Mouse (Mus musculus) mouse trophoblast stem cell (cell line): ENCODE measurements around the gene Zranb3.
"Not testable (repeated sequence)": the region's sequence is repeated elsewhere in the genome, so short reads cannot be mapped to it uniquely, and the experiment has no call there.

ENCODE experiments used
- in situ Hi-C, 2 experiments: fragments of 300-500 bp; cut with MseI, MboI; formaldehyde crosslinking; loops; 2 replicates in 1 of 2; 3 replicates in 1 of 2; pipeline ENCODE4 v1.15.1; 2025

The Zranb3 gene

DNA sequence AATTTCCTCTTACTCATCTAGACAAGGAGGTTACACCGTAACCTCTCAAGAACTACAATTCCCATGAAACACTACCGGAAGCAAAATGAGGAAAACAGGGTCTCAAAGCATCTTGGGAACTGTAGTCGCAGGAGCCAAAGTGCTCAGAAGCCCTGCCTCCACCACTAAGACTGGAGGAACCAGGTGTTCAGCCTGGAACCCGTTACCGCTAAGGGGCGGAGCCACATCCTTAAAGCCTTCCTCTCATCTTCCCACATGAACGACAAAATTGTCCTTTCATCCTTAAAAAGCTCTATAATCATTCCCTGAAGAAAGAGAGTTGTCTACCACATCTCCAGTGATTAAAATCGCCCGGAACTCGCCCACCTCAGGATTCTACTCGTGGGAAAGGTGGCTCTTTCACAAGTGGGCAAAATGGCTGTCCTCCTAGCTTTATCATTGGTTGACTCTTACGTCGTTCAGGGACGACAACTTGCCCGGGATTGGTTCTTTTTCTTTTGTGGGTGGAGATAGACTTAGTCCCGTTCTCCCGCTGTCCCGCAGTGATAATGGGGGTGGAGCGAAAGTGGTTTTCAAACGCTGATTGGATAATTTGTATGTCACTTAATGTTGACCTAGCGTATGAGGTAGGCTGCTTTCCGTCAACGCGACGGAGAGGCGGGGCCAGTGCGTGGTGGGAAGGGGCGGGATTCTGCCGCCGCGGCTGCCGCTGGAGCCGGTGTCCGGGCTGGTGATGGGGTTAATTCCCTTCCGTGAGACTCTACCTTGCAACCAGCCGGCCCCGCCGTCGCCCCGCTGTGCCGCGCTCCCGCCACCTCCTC lies at the start of gene Zranb3, which contains the start of gene R3hdm1:
Gene Zranb3 (minus strand): TSS at position 407 of the 821 bp plus-strand sequence.
Gene R3hdm1 (plus strand): TSS at position 661 of the 821 bp plus-strand sequence.
- in situ Hi-C loops = no loop called here

- in situ Hi-C loops = no loop called here
Observed at GRCm38 (mm10) chr1:128141737-128142136, 38.9 kb upstream of the Zranb3 start.

DNA sequence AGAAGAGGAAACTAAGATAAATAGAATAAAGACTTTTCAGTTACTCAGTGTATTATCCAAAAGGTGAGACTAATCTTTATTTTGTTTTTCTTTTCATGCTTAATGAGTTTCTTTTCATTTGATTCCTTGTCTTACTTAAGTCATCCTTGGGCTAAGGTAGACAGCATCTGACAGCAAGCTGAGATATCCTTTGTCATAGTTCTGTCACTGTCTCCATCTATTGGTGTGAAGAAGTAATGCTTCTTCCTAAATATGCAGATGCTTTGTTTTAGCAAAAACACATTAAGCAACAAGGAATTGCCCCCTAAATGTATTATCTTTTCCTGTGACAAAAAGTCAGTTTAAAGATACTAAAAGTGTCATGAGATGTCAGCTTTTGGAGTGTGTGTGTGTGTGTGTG lies 38.2 kb upstream of the Zranb3 start:
- in situ Hi-C loops = no loop called here

DNA sequence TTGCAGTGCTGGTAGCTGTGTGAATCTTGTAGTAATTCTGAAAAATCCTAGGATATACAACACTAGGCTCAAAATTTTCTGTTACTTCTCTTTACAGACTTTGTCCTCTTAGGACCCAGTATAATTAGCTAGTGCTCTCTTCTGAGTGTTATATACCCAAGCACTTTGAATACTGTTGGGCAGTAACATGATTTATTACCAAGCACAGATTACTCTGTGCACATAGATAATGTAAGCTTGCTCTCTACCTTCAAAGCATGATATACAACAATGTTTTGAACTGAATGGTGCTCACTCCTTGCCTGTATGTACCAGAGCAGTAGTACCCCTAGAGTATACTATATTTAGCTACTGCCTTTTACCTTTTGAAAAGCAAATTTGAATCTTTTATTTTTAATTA lies 33.4 kb upstream of the Zranb3 start:
- in situ Hi-C loops = not testable (repeated sequence)

DNA sequence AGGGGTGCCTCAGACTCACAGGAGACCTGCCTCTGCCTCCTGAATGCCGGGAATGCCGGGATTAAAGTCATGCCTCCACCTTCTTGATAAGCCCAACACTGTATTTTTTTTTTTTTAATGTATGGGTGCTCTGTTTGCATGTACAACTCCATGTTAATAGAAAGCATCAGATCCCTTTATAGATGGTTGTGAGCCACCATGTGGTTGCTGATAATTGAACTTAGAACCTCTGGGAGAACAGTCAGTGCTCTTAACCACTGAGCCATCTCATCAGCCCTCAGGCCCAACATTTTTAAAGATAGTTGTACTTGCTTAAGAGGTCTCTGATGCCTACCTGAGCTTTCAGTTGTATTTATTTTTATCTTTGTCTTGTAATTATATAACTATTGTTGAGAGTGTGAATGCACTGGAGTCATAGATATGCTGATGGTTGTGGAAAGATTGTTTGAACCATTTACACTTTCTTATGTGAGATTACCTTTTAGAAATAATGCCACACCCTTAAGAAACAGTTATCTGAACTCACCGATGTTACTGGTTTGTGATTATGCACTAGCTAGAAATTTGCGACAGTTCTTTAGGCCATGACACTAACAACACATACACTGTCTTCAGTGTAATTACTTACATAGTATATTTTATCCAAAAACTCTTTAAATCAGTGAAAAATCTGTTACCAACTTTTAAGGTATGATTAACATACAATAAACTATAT lies 18.2 kb upstream of the Zranb3 start:
- in situ Hi-C loops = no loop called here

DNA sequence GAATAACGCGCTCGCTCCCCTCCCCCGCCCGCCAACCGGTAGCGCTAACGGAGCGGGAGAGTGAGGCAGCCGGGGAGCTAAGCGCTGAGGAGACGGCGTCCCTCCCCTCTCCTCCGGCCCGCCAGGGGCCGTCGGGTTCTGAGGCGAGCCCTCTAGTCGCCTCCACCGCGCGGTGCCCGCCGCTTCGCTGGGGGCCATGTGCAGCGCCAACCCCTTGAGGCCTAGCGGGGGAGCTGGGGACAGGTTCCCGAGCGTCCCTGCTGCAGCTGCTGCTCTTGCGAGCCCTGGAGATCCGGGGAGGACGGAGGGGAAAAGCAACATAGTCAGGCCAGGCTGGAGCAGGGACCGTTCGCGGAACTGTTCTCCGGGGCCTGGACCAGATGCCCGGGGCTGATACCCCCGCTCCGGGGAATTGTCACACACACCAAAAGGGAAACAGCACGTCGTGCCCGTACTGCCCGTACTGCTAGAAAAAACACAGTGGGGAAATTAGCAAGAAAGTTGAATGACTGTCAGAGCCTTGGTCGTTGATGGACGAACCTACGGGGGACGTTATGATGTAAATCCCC lies 757 bp upstream of the Zranb3 start:
- in situ Hi-C loops = no loop called here

- in situ Hi-C loops = no loop called here
Observed at GRCm38 (mm10) chr1:128102251-128102640, 601 bp downstream of the Zranb3 start.

- in situ Hi-C loops = no loop called here
Observed at GRCm38 (mm10) chr1:128098309-128098708, 4.5 kb downstream of the Zranb3 start.

DNA sequence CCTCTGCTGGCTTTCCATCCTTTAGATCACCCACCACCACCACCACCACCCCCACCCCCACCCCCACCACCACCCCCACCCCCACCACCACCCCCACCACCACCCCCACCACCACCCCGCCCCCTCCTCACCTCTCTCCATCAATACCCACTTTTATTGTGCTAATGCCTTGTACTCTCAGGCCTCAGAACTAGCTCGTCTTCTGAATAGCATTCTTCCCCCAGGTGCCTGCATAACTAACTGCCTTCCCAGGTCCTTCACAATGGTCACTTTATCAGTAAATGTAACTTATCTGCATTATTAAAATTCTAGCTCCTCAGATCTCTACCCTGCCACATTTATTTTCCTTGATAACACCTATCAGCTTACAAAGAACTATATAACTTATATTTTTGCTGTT lies 8.2 kb downstream of the Zranb3 start:
- in situ Hi-C loops = no loop called here

GRCm38 (mm10) chr1:128082800-128083199 lies 20.0 kb downstream of the Zranb3 start:
- in situ Hi-C loops = no loop called here

- in situ Hi-C loops = no loop called here
Observed at GRCm38 (mm10) chr1:128081873-128082272, 21.0 kb downstream of the Zranb3 start.

GRCm38 (mm10) chr1:128080936-128081696 lies 21.7 kb downstream of the Zranb3 start:
- in situ Hi-C loops = no loop called here

- in situ Hi-C loops = no loop called here
Observed at GRCm38 (mm10) chr1:128078646-128079045, 24.2 kb downstream of the Zranb3 start.

GRCm38 (mm10) chr1:128077788-128078187 lies 25.1 kb downstream of the Zranb3 start:
- in situ Hi-C loops = no loop called here

DNA sequence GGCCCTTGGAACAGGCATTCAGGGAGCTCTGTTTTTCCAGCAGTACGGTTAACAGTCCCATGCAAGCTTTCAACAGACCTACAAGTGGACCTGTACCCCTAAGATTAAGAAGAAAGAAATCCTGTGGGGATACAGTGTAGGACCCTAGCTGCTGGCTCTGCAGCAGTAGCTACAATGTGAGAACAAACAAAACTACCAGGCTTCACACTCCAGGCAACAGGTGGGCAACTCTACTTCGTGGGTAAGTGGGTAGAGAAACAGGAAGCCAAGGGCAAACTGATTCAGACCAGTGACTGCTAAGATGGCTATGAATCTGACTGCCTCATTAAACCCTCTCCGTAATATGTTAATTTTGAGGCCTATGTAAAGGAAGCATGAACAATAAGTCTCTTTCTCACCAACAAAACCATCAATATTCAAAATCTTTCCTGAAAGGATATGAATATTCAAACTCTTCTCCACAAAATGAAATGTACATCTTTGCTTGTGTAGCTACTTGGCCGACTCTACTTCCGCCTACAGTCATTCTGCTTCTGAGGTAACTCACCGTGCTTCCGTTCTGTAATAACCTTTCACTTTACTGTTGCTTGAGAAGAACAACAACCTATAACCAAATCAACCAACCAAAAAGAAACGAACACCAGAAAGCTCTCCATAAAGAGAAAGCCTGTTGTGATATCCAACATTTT lies 25.9 kb downstream of the Zranb3 start:
- in situ Hi-C loops = no loop called here

DNA sequence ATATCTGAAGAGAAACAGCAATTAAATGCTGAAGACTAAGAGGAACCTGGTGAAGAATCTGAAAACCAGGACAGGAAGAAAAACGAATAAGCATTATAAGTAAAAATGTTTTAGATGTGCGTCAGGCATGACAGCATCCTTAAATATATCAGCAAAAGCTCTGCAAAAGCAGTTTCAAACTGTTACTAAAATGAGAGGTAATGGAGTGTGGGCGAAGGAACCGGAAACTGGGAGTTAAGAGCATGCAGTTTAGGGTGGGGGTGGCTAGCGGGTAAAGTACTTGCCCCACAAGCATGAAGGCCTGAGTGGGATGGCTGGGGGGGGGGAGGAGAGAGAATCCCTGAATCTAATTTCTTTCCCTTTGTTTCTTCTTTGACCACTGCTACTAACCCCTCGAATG lies 29.8 kb downstream of the Zranb3 start:
- in situ Hi-C loops = no loop called here

DNA sequence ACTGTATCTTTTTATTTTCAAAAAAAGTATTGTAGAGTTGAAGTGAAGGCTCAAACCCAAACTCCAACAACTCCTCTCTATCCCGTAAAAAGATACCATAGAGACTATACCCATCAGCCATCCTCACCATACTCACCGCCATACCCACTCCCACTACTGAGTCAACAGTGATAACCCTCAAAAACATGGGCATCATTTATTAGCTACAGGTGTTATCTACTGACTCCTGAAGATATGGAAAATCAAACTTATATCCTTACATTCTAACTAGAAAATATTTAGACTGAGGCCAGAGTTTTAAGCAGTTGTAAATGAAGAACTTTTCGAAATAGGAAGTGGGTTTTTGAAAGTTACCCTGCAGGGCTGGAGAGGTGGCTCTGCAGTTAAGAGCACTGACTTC lies 32.8 kb downstream of the Zranb3 start:
- in situ Hi-C loops = no loop called here

DNA sequence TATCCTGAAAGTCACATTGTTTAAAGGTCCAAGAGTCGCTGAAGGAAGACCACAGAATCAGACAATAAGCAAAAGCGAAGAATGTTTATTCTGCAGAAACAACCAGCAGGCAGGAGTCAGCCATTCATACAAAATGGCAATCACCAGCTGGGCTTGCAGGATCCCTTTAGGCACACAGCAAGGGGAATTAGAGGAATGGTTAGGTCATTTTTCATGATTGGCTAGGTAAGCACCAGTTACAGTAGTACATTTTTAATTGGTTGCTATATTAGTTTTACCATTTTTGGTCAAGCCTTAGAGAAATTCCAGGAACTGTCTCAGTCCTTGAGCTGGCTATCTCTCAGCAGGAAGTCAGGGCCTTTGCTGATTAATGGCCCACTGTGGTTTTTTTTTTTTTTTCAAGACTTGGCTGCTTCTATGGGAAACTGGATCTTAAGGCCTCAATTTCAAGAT lies 33.9 kb downstream of the Zranb3 start:
- in situ Hi-C loops = no loop called here

DNA sequence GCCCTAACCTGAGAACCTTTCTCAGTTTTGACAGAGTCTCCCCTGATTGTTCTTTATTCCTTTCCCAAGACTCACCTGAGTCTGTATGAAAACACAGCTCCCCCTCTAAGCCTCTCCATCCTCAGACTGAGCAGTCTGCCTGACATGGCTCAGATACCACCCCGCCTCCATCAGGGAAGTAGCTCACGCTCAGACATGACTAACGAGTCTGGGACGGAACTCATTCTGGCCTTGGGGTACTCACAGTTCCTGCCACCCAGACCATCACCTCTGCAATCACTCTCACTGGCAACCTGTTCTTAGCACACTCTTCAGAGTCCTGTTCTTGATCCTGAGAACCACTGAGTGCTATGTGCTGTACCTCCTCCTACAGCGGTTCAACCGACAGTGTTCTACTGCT lies 38.1 kb downstream of the Zranb3 start:
- in situ Hi-C loops = no loop called here

DNA sequence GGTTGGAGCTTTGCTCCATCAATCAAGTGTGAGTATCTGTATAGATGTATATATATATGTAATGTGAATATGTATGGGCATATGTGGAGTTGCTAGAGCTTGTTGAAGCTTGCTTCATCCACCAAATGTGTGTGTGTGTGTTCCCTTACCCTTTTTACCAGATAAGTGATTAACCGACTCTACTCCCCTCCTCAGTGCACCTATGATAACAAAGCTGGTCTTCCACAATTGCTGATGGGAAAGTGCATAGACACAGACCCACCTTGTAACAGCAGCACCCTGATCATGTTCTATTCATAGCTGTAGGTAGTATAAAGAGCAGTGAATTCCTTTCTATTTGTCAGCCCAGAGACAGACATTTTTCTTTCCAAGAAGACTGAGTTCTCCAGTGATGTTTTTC lies 40.7 kb downstream of the Zranb3 start:
- in situ Hi-C loops = no loop called here

DNA sequence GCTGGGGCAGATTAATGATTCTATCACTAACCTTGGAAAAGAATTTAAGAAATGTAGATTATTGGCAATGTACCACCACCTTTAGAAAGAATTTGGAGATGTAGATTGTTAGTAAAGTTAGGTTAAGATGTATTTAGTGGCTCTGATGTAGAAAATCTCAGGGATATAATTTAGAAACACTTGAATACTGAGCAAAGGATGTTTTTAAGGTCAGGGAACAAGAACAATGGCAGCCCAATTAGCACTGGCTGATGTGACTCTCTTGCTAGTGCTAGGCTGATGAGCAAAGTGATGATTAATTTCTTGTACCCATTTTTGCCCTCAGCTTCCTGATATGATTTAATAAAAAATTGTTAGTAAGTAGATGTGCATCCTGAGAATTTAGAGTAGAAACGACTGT lies 41.4 kb downstream of the Zranb3 start:
- in situ Hi-C loops = no loop called here
